Mouse (Mus musculus) ES-CJ7 (cell line): ENCODE data around the gene Snx29.
"Not testable (repeated sequence)": the region's sequence is repeated elsewhere in the genome, so short reads cannot be mapped to it uniquely, and the experiment has no call there.

Experiments used
- DNase-seq: peaks from one replicate; pipeline ENCODE4 v3.0.0; 2011; ENCODE audit warnings: low read depth, low spot score

Gene Snx29

DNA sequence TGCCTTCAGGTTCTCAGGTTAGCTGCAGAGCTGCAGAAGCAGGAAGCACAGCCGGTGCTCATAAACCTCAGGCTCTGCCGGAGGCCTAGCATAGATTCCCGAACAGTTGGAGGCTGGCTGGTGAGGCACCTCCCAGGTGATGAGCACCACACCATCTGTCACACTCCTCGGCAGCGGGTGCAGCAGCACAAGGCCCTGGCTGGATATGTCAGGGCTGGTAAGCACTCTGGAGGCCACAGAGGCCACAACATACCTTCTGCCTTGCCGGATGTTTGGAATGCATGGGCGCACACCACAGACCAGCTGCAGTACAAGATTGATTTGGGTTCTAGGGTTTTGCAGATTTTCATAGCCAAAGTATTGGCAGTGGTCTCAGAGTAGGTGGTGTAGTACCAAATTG, 172.2 kb downstream of the Snx29 start:
- no peak for DNase-seq

DNA sequence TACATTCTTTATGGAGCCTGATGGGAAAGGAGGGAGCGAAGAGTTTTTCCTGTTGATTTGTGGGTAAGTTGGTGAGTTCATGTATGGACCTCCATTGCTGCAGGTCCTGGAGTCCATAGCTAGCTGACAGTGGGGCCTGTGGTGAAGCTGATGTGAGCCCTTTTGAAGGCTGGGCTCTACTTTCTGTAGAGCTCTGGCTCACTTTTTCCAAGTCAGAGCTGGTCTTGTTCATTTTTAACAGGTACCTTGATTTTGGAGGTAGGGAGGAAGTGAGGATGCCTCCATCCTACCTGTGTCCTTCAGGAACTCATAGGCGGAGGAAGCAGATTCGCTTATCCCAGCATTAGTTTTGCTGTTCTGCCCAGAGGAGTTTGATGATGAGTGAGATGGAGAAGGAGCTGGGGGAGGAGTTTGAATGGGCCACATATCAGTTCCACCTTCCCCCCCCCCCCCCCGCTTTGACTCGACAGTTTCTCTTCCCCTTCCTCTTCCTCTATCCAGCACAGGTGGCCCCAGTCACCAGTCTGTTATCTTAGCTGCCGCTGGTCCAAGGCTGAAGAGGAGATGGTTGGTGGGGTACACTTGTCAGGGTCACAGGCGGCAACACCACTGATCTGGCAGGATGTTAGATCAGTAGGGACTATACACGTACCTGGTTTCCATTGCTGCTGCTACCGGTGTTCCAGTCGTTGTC, 173.4 kb downstream of the Snx29 start:
- no peak for DNase-seq

- no peak for DNase-seq
Observed at GRCm38 (mm10) chr16:11496721-11497120, 174.0 kb downstream of the Snx29 start.

DNA sequence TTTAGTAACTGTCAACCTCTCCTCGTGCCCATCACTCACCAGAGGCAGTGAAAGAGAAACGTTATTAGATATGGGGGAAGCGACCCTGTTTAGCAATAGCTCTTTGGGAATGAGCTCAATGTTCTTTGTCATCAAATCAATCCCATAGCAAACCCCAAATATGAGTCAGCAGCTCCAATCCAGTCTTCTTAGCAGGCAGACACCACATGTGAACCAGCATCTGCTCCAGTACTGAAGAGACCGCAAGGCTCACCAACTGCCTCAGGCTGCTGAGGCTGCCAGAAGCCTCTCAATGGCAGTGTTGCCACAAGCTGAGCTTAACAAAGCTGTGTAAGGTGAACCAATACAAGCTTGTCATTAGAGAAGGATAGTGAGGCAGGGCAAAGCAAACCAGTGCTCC, 177.4 kb downstream of the Snx29 start:
- DNase-seq, result no peak

DNA sequence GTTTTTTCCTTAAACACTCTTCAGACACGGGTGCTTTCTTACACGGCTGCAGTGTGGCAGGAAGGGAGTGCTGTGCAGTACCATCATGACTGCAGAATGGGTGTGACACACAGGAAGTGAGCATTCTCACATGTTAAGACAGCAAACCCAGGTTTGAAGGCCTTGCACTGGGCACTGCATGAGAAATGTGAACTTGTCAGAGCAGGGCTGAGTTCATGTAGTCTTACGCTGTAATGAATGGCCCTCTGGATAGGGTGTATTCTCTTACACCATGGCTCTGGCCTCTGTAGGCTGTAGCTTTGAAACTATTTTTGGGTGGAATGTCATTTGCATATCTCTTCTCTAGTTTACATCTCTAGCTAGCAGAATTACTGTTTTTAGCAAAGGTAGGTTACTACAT, 178.4 kb downstream of the Snx29 start:
- no peak for DNase-seq

- DNase-seq, result no peak
Observed at GRCm38 (mm10) chr16:11501611-11502010, 178.9 kb downstream of the Snx29 start.

- no peak for DNase-seq
Observed at GRCm38 (mm10) chr16:11504666-11505491, 182.2 kb downstream of the Snx29 start.

DNA sequence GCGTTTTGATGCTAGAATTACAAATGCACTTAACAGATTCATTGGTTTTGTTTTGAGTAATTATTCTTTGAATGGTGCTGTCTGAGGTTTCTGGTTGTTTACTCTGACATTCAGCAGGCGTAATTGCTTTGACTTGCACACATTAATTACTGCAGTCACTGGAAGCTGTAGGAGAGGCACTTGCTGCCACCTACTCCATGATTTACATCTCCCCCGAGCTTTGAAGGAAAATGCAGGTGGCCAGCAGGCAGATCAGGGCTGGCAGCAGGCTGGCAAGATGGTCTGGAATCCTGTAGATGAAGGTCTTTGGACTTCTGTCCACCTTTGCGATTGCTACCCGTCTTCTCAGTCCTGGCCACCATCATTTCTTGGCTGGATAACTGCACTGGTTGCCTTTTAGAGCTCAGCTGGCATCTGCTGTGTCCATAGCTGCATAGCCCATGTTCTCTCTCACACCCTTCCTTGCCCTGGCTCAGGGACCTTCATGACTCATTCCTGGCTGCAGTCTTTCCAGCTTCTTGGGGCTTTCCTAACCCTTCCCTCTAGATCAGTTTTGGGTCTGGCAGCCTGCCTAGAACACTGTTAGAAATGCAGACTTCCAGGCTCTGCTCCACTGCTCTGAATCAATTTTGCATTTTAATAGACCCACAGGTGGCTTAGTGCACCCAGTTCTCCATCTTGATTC, 182.9 kb downstream of the Snx29 start:
- no peak for DNase-seq

GRCm38 (mm10) chr16:11507188-11507731, 184.6 kb downstream of the Snx29 start:
- no peak for DNase-seq

GRCm38 (mm10) chr16:11508341-11508740, 185.6 kb downstream of the Snx29 start:
- no peak for DNase-seq

- no peak for DNase-seq
Observed at GRCm38 (mm10) chr16:11510416-11510815, 187.7 kb downstream of the Snx29 start.

GRCm38 (mm10) chr16:11510854-11511253, 188.1 kb downstream of the Snx29 start:
- peak; percentile 63 for DNase-seq

DNA sequence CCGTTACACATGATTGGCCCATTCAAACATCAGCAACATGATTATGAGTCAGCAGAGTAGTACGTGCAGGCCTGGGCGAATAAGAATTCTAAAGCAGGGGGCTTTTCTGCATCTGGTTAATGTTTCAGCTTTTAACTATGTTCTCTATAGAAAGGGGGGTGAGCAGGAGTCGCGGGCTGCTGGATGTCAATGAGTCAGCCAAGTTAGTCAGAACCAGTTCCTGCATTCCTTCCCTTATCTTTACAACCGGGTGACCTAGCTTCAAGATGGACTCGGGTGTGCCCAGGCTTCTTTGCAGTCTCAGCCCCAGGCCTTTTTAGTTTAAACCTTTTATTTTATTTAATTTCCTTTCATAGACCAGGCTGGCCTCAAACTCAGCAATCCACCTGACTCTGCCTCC, 189.0 kb downstream of the Snx29 start:
- not testable (repeated sequence) for DNase-seq

- DNase-seq, result no peak
Observed at GRCm38 (mm10) chr16:11516681-11517080, 194.0 kb downstream of the Snx29 start.

- DNase-seq, result no peak
Observed at GRCm38 (mm10) chr16:11517385-11517784, 194.7 kb downstream of the Snx29 start.

GRCm38 (mm10) chr16:11518803-11519498, 196.2 kb downstream of the Snx29 start:
- no peak for DNase-seq

GRCm38 (mm10) chr16:11526104-11526786, 203.5 kb downstream of the Snx29 start:
- DNase-seq, result peak; percentile 79

GRCm38 (mm10) chr16:11526996-11527395, 204.3 kb downstream of the Snx29 start:
- DNase-seq, result no peak

DNA sequence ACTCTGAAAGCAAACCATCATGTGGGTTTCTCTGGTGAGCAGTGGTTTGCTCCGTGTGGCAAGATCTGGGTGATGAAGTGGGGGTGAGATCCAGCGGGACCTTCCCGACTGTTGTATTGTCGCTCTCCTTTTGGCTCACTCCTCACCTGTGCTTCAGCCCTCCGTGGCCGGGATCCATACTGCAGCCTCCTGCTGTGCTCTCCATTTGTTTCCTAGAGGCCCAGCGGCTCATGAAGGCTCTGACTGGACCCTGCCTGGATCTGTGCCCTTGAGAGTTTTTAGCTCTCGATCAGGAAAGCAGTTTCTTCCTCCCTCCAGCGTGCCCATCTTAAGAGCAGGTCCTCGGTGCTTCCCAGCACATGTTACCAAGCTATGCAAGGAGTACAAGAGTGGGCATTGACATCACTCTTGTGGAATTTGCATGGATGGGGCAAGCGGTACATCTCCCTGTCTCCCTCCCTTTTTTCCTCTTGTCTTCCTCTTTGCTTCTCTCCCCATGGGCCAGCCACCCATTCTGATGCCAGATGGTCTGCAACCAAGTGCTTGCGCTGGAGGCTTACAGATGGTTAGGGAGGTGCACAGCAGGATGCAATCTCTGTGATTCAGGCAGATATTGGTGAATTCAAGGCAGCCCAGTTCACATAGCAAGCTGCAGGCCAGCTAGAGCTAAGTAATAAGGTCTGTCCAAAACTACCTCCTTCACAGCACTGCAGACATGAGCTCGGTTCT, 207.9 kb downstream of the Snx29 start:
- DNase-seq, result no peak

DNA sequence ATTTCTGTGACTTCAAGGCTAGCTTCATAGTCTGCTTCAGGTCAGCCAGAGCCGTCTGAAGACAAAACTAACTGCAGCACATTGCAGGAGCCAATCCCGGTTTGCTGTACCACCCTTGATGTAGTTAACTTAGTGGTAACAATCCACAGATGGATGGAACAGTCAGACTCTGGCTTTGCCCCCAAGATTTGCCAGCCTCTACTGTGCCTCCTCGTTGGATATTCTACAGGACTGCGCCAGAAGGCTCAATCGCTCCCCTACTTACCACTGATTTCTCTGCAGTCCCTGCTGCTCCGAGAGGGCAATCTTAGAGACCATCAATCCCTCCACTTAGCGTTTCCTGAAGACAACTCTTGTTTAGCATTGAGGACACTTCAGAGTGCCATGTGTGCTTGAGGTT, 208.7 kb downstream of the Snx29 start:
- DNase-seq, result no peak
